Mouse (Mus musculus) embryonic facial prominence, embryonic 11.5 days (tissue): ENCODE measurements at regions not wholly inside any gene's neighbourhood (a gene's known extent, or its start where the extent isn't known, plus 50 kb on each side); places are given as distances from the start of the nearest gene placed in this dataset.

Experiments used
- ATAC-seq: fragments of 200-750 bp; cut with Nextera tagmentation; replicated peaks from 2 replicates; pipeline ENCODE4 v1.8.0; 2017; ENCODE audit warnings: low read depth; ENCODE audit not compliant: insufficient number of reproducible peaks, low FRiP score, low TSS enrichment
- DNase-seq: peaks from one replicate; pipeline ENCODE4 v3.0.0-alpha.2; 2015; ENCODE audit warnings: low spot score
- H3K27ac ChIP-seq: fragments of 300-500 bp; sonication (generic); replicated peaks from 2 replicates; pipeline ENCODE4 v1.5.1; 2014; ENCODE audit warnings: mild to moderate bottlenecking, low read depth, low read length, control low read depth
- H3K27me3 ChIP-seq: fragments of 300-500 bp; sonication (generic); 2 replicates; pipeline ENCODE4 v1.6.1; 2014; ENCODE audit warnings: mild to moderate bottlenecking, low read length, moderate library complexity, mixed read lengths; ENCODE audit not compliant: control insufficient read depth, insufficient read depth
- H3K36me3 ChIP-seq: fragments of 300-500 bp; sonication (generic); replicated peaks from 2 replicates; pipeline ENCODE4 v1.6.1; 2014; ENCODE audit warnings: low read depth, mild to moderate bottlenecking, low read length, moderate library complexity, mixed read lengths; ENCODE audit not compliant: control insufficient read depth, insufficient read depth
- H3K4me1 ChIP-seq: fragments of 300-500 bp; sonication (generic); 2 replicates; pipeline ENCODE4 v1.6.1; 2014; ENCODE audit warnings: low read length, mixed read lengths; ENCODE audit not compliant: control insufficient read depth, insufficient read depth
- H3K4me2 ChIP-seq: fragments of 300-500 bp; sonication (generic); 2 replicates; pipeline ENCODE4 v1.6.1; 2014; ENCODE audit warnings: low read depth, mild to moderate bottlenecking, control low read depth, low read length, moderate library complexity
- H3K4me3 ChIP-seq: fragments of 300-500 bp; sonication (generic); 2 replicates; pipeline ENCODE4 v1.5.1; 2014; ENCODE audit warnings: low read depth, low read length, control low read depth
- H3K9ac ChIP-seq: fragments of 300-500 bp; sonication (generic); replicated peaks from 2 replicates; pipeline ENCODE4 v1.6.1; 2014; ENCODE audit warnings: mild to moderate bottlenecking, control low read depth, low read length
- H3K9me3 ChIP-seq: fragments of 300-500 bp; sonication (generic); replicated peaks from 2 replicates; pipeline ENCODE4 v1.6.1; 2016; ENCODE audit warnings: mild to moderate bottlenecking, low read length, inconsistent platforms, mixed read lengths; ENCODE audit not compliant: control insufficient read depth
- WGBS: fragments of 180-500 bp; shearing (Covaris S2); extraction: QIAGEN DNeasy Blood & Tissue Kit; methylation state at CpG from one replicate; pipeline ENCODE4 v1.1.7; 2014; 5-methylcytosine and 5-hydroxymethylcytosine counted together

DNA sequence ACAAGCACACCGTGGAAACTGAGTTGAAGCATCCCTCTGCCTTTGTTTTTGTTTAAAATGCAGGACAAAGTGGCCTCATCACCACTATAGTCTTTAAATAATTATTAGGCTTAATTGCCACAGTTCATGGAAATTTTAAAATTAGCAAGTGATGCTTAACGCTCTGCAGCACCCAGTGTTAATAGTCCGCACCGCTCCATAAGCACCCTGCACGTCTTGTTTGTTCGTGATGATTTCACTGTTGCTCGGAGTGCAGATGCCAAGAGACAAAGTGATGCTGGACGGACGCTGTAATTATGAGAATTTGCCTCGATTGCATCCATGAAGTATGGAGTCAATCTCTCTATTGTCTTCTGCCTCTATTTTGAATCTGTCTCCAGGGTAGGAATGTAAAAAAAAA lies 266.6 kb upstream of the Nudt12 start:
- H3K27me3 ChIP-seq = no peaks in the 10 kb centered on the region
- no peak overlapping the region for H3K4me3 ChIP-seq
- H3K4me1 ChIP-seq = no peaks in the 10 kb centered on the region
- WGBS = 77% methylated on average over 10 of the region's 10 CpGs
- H3K27ac ChIP-seq = no peak overlapping the region
- H3K9me3 ChIP-seq = no peaks in the 10 kb centered on the region
- DNase-seq (no peak), ATAC-seq (no peak)
- H3K9ac ChIP-seq = no peak overlapping the region
- no peak overlapping the region for H3K4me2 ChIP-seq
- H3K36me3 ChIP-seq = no peaks in the 10 kb centered on the region

DNA sequence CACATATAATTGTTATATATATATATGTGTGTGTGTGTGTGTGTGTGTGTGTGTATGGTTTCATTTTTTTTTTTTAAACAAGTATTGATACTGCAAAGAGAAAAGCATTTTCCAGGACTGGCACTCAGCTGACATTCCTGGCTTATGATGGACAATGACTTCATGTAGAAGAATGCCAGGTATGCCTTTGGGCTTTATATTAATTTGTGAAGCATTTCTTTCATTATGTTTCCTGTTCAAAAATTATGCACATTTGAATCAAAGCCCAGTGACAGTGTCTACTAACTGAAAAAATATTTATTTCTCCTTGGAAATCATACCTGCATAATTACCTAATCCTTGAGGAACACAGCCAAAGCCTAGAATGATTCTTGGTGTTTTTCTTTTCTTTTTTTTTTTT lies 256.4 kb upstream of the Nudt12 start:
- no peak overlapping the region for H3K4me3 ChIP-seq
- ATAC-seq (no peak), DNase-seq (no peak)
- no peaks in the 10 kb centered on the region for H3K27me3 ChIP-seq
- no peak overlapping the region for H3K27ac ChIP-seq
- no peak overlapping the region for H3K4me2 ChIP-seq
- no peak overlapping the region for H3K9ac ChIP-seq
- no peaks in the 10 kb centered on the region for H3K36me3 ChIP-seq
- H3K9me3 ChIP-seq = no peaks in the 10 kb centered on the region
- no peaks in the 10 kb centered on the region for H3K4me1 ChIP-seq

DNA sequence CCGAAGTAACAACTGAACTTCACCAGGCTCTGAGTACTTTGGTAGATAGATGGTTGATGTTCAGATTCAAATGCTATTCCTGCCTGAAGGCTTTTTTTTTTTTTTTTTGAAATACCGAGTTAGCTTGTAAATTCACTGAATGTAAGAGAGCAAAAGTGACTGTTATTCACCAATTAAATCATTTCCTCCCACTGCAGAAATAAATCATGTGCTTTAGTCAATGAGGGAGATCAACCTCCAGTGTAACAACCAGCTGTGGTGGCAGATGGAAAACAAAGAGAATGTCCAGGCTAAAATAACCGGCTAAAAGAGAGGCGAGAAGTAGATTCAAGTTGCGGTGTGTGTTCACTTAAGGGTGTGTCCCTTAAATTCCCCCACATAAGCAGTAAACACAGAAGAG lies 235.8 kb upstream of the Nudt12 start:
- H3K4me3 ChIP-seq = no peak overlapping the region
- no peak overlapping the region for H3K27ac ChIP-seq
- no peak for DNase-seq
- ATAC-seq = no peak
- H3K9ac ChIP-seq = no peak overlapping the region
- H3K4me1 ChIP-seq = no peaks in the 10 kb centered on the region
- no peaks in the 10 kb centered on the region for H3K27me3 ChIP-seq
- H3K36me3 ChIP-seq = no peaks in the 10 kb centered on the region
- H3K4me2 ChIP-seq = no peak overlapping the region
- no peaks in the 10 kb centered on the region for H3K9me3 ChIP-seq
- WGBS = 83% methylated on average over 5 of the region's 5 CpGs

DNA sequence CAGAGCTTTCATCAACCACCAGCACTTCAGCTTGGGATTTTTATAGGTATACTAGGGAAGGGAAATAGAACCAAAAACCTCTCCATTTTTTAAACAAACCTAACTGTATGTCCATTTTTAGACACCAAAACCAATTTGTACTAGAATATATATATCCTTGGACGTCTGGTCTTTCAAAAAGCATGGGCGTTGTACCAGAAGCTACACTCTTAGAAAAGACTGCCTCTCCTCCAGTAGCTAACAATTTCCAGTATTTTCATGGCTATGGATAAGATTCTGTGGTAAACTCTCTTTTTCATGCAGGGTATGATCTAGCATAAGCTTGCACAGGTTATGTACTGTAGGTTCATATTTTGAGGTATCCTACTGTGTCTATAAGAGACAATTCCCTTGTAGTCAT lies 219.1 kb upstream of the Nudt12 start:
- Histone ChIP-seq H3K36me3 (no peaks in the 10 kb centered on the region), H3K4me3 (no peak overlapping the region), H3K9ac (no peak overlapping the region), H3K27me3 (no peaks in the 10 kb centered on the region), H3K4me2 (no peak overlapping the region), H3K4me1 (no peaks in the 10 kb centered on the region), H3K9me3 (no peaks in the 10 kb centered on the region), H3K27ac (no peak overlapping the region)
- ATAC-seq = no peak
- WGBS = 87% methylated on average over 2 of the region's 2 CpGs
- DNase-seq = no peak
